ENCODE assay signal across 21 mouse cellular contexts in genomic region chr19:46890657-46891056, GRCm38 (mm10).
A peak's percentile ranks its signal among the peaks of the same experiment; 100 is the strongest.
DNase-seq lines count a peak whose midpoint lies in the region; TF ChIP-seq lines count a peak whose summit lies in the region.
"Had no signal": no experiment of that assay in that cellular context is flagged by ENCODE, and none has a peak within 500 bp of the region (broad histone marks: within the 10 kb centered on the region; RNA-seq: fewer than 3 reads in every experiment).

No protein-coding gene starts in this region.

- no peak overlapping the region for H3K9ac ChIP-seq in MEL (ENCODE audit: control insufficient read depth, low read depth, low read length, poor library complexity, severe bottlenecking)
- H3K9ac ChIP-seq: embryonic facial prominence, embryonic 13.5 days; embryonic facial prominence, embryonic 15.5 days; forebrain, embryonic 13.5 days; forebrain, embryonic 15.5 days; forebrain, postnatal 0 days had no signal

- H3K79me2 ChIP-seq in MEL (ENCODE audit: control insufficient read depth, insufficient read depth, low read length, poor library complexity): no peaks in the 10 kb centered on the region

- TF ChIP-seq POLR2A in MEL (IDR thresholded peaks at IDR 0.05; ENCODE audit: control insufficient read depth in 1 of 2, insufficient read depth in 1 of 2, low read depth in 1 of 2, low read length in 2 of 2, poor library complexity in 1 of 2): no peak
- TF ChIP-seq POLR2A in bone marrow, adult 2 months (IDR thresholded peaks at IDR 0.05; ENCODE audit: borderline replicate concordance, control insufficient read depth, low read depth, low read length): no peak
- TF ChIP-seq POLR2A in olfactory bulb, adult 2 months (IDR thresholded peaks at IDR 0.05; ENCODE audit: insufficient read depth, low read depth, low read length): no peak

- no peak for TF ChIP-seq RAD21 in MEL (IDR thresholded peaks at IDR 0.05; ENCODE audit: low read depth, low read length)

- peaks cover 32 to 39% of the 10 kb centered on the region in 2 experiments for H3K36me3 ChIP-seq in MEL (ENCODE audit: control insufficient read depth in 1 of 2, insufficient read depth in 2 of 2, low read length in 2 of 2)

- peaks cover 14 to 31% of the 10 kb centered on the region in 2 experiments for H3K4me1 ChIP-seq in MEL (ENCODE audit: control insufficient read depth in 1 of 2, insufficient read depth in 2 of 2, low read length in 2 of 2)
- peaks cover 3% of the 10 kb centered on the region; the same call in 1 of the 2 replicates for H3K4me1 ChIP-seq in bone marrow, adult 2 months (ENCODE audit: control insufficient read depth, insufficient read depth, low read length)
- H3K4me1 ChIP-seq in olfactory bulb, adult 2 months (ENCODE audit: control insufficient read depth, insufficient read depth, low read length): peaks cover 3% of the 10 kb centered on the region; the same call in 1 of the 2 replicates
- H3K4me1 ChIP-seq: embryonic facial prominence, embryonic 13.5 days; embryonic facial prominence, embryonic 15.5 days; forebrain, embryonic 13.5 days; forebrain, embryonic 15.5 days had no signal

- no peak overlapping the region for H3K4me3 ChIP-seq in layer of hippocampus, adult 2 months
- no peak overlapping the region for H3K4me3 ChIP-seq in MEL (ENCODE audit: control insufficient read depth in 1 of 2, insufficient read depth in 1 of 2, low read depth in 2 of 2, low read length in 2 of 2)
- H3K4me3 ChIP-seq in bone marrow, adult 2 months (replicated peaks; ENCODE audit: control insufficient read depth, low read depth, low read length): no peak overlapping the region
- no peak overlapping the region for H3K4me3 ChIP-seq in olfactory bulb, adult 2 months (ENCODE audit: insufficient read depth, low read depth, low read length)
- H3K4me3 ChIP-seq: embryonic facial prominence, embryonic 13.5 days; embryonic facial prominence, embryonic 15.5 days; erythroblast, embryonic 14.5 days; forebrain, embryonic 13.5 days; forebrain, embryonic 15.5 days had no signal

- intact Hi-C loops in gastrocnemius, postnatal 14 days (cut with DNase I; ENCODE audit: low total_unique reads): no loop called here

- peak overlapping the region; percentile 62 for H3K27ac ChIP-seq in layer of hippocampus, adult 2 months
- peak overlapping the region; percentile 2; the same call in 1 of the 2 replicates for H3K27ac ChIP-seq in MEL (ENCODE audit: control insufficient read depth, low read depth, low read length)
- peak overlapping the region; percentile 19; the same call in 1 of the 2 replicates for H3K27ac ChIP-seq in bone marrow, adult 2 months (ENCODE audit: control insufficient read depth, insufficient read depth, low read depth, low read length, poor library complexity)
- H3K27ac ChIP-seq in olfactory bulb, adult 2 months (ENCODE audit: insufficient read depth, low read depth, low read length): peak overlapping the region; percentile 29; the same call in 1 of the 2 replicates
- H3K27ac ChIP-seq: embryonic facial prominence, embryonic 13.5 days; embryonic facial prominence, embryonic 15.5 days; forebrain, embryonic 13.5 days; forebrain, embryonic 15.5 days had no signal

- TF ChIP-seq EP300 in MEL (IDR thresholded peaks at IDR 0.05; ENCODE audit: low read depth in 1 of 2, low read length in 2 of 2): peak; percentile 49 to 74

- no peak for DNase-seq in layer of hippocampus, adult 2 months (ENCODE audit: low spot score in 2 of 2)
- DNase-seq in layer of hippocampus, postnatal 14 days (ENCODE audit: low spot score in 2 of 2): no peak
- peak; percentile 74 for DNase-seq in MEL (ENCODE audit: low read depth, low spot score)
- DNase-seq in gastrocnemius, postnatal 14 days: no peak
- DNase-seq in urinary bladder, postnatal 14 days (ENCODE audit: low spot score): no peak
- DNase-seq: adrenal gland, adult 2 months; adrenal gland, postnatal 10 days; adrenal gland, postnatal 25 days; B cell, adult 2 months; cerebellum, adult 11-12 months; cerebellum, adult 9-10 months; cerebellum, postnatal 10 days; embryo, embryonic 11 days; forebrain, postnatal 0 days had no signal

- WGBS in bone marrow, adult 2 months: 89% methylated on average over 8 of the region's 8 CpGs
- 89% methylated on average over 8 of the region's 8 CpGs for WGBS in olfactory bulb, adult 2 months

- H3K9me3 ChIP-seq in MEL (replicated peaks; ENCODE audit: insufficient read depth, low read length): no peaks in the 10 kb centered on the region
- H3K9me3 ChIP-seq: embryonic facial prominence, embryonic 13.5 days; embryonic facial prominence, embryonic 15.5 days; forebrain, embryonic 13.5 days; forebrain, embryonic 15.5 days had no signal

- no peaks in the 10 kb centered on the region for H3K27me3 ChIP-seq in MEL (ENCODE audit: control insufficient read depth in 1 of 2, insufficient read depth in 2 of 2, low read length in 2 of 2)
- H3K27me3 ChIP-seq: embryonic facial prominence, embryonic 13.5 days; embryonic facial prominence, embryonic 15.5 days; forebrain, embryonic 13.5 days; forebrain, embryonic 15.5 days had no signal

- TF ChIP-seq CTCF in layer of hippocampus, adult 2 months (conservative IDR thresholded peaks at IDR 0.05): no peak
- TF ChIP-seq CTCF in MEL (IDR thresholded peaks at IDR 0.05 in 2 of 3, conservative IDR thresholded peaks at IDR 0.05 in 1 of 3; ENCODE audit: control insufficient read depth in 1 of 3, insufficient read depth in 1 of 3, low read depth in 2 of 3, low read length in 3 of 3, poor library complexity in 1 of 3, severe bottlenecking in 1 of 3): no peak
- TF ChIP-seq CTCF in bone marrow, adult 2 months (IDR thresholded peaks at IDR 0.05; ENCODE audit: control insufficient read depth, insufficient read depth, low read length): no peak
- TF ChIP-seq CTCF in olfactory bulb, adult 2 months (IDR thresholded peaks at IDR 0.05; ENCODE audit: insufficient read depth, low read depth, low read length): no peak

TF ChIP-seq in MEL, 35 proteins besides CTCF, POLR2A, EP300 and RAD21:
- TF ChIP-seq NELFE (IDR thresholded peaks at IDR 0.05; ENCODE audit: low read depth, low read length): no peak
- TF ChIP-seq SIN3A (IDR thresholded peaks at IDR 0.05; ENCODE audit: low read length): no peak
- no peak for TF ChIP-seq MXI1 (IDR thresholded peaks at IDR 0.05; ENCODE audit: low read depth, low read length)
- TF ChIP-seq ELF1 (IDR thresholded peaks at IDR 0.05; ENCODE audit: low read depth, low read length): no peak
- TF ChIP-seq SMC3 (IDR thresholded peaks at IDR 0.05; ENCODE audit: low read depth, low read length): no peak
- TF ChIP-seq TCF12 (IDR thresholded peaks at IDR 0.05; ENCODE audit: low read depth, low read length): peak; percentile 51; the same call in 1 of the 2 replicates
- no peak for TF ChIP-seq ZKSCAN1 (IDR thresholded peaks at IDR 0.05; ENCODE audit: low read depth, low read length)
- peak; percentile 88 for TF ChIP-seq GATA1 (IDR thresholded peaks at IDR 0.05; ENCODE audit: low read depth, low read length)
- peak; percentile 44; the same call in 1 of the 2 replicates for TF ChIP-seq TAL1 (IDR thresholded peaks at IDR 0.05; ENCODE audit: low read length)

Comparison
In these comparisons a context has a peak if more than half of its experiments do, and no peak if none do; other contexts are left out.
1. H3K27ac ChIP-seq: peak in every context shown above with its lines; median percentile 62 in layer of hippocampus, adult 2 months; 29 in olfactory bulb, adult 2 months; 19 in bone marrow, adult 2 months; 2 in MEL.